In the genomic region with DNA sequence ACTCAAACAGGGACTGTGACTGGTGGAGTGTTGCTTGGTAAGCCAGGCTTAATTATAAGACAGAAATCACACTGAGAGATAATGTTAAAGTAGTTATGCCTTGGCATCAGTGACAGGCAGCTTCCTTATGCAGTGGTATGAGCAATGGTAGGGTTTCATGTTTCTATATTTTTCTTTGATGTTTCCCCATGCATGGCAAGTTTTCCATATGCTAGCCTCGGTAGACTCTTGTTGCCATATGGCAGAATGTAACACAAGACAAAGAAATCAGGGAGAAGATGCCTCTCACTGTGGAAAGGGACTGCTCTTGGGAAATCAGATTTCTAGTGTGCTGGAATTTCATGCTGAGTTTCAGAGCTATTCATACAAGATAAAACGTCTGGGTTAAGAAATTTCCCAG, we compare ENCODE assay signal across 24 mouse cellular contexts.
A peak's percentile ranks its signal among the peaks of the same experiment; 100 is the strongest.
DNase-seq lines count a peak whose midpoint lies in the region; ATAC-seq lines count a peak whose summit lies in the region.
"Had no signal": no experiment of that assay in that cellular context is flagged by ENCODE, and none has a peak within 500 bp of the region (broad histone marks: within the 10 kb centered on the region; RNA-seq: fewer than 3 reads in every experiment).

No protein-coding gene starts in this region.

- no peak overlapping the region for H3K27ac ChIP-seq in forebrain, embryonic 13.5 days
- no peak overlapping the region for H3K27ac ChIP-seq in forebrain, embryonic 11.5 days (ENCODE audit: low read depth, low read length)
- H3K27ac ChIP-seq in hindbrain, embryonic 15.5 days (replicated peaks) = no peak overlapping the region
- H3K27ac ChIP-seq in hindbrain, embryonic 10.5 days = no peak overlapping the region
- H3K27ac ChIP-seq: embryonic facial prominence, embryonic 15.5 days; heart, adult 2 months; heart, embryonic 15.5 days; intestine, embryonic 15.5 days; limb, embryonic 15.5 days; liver, embryonic 15.5 days; midbrain, embryonic 12.5 days had no signal

- no peaks in the 10 kb centered on the region for H3K36me3 ChIP-seq in forebrain, embryonic 13.5 days (ENCODE audit: poor library complexity, severe bottlenecking)
- no peaks in the 10 kb centered on the region for H3K36me3 ChIP-seq in forebrain, embryonic 11.5 days (ENCODE audit: control insufficient read depth, insufficient read depth, low read length)
- no peaks in the 10 kb centered on the region for H3K36me3 ChIP-seq in hindbrain, embryonic 15.5 days
- H3K36me3 ChIP-seq in hindbrain, embryonic 10.5 days = no peaks in the 10 kb centered on the region
- H3K36me3 ChIP-seq: embryonic facial prominence, embryonic 15.5 days; G1E; heart, embryonic 15.5 days; intestine, embryonic 15.5 days; limb, embryonic 15.5 days; liver, embryonic 15.5 days; midbrain, embryonic 12.5 days had no signal

- H3K4me3 ChIP-seq in forebrain, embryonic 13.5 days = no peak overlapping the region
- no peak overlapping the region for H3K4me3 ChIP-seq in forebrain, embryonic 11.5 days (ENCODE audit: low read depth, low read length)
- no peak overlapping the region for H3K4me3 ChIP-seq in hindbrain, embryonic 15.5 days
- H3K4me3 ChIP-seq in hindbrain, embryonic 10.5 days = no peak overlapping the region
- H3K4me3 ChIP-seq: embryonic facial prominence, embryonic 15.5 days; heart, adult 2 months; heart, embryonic 15.5 days; intestine, embryonic 15.5 days; limb, embryonic 15.5 days; liver, embryonic 15.5 days; midbrain, embryonic 12.5 days had no signal

- DNase-seq in forebrain, embryonic 11.5 days (ENCODE audit: low spot score) = no peak
- DNase-seq in hindbrain, embryonic 10.5 days (ENCODE audit: low spot score) = no peak
- peak; percentile 15 for DNase-seq in right cerebral cortex, adult 18-20 months
- DNase-seq in right cerebral cortex, postnatal 4 days = no peak
- no peak for DNase-seq in natural killer cell, adult 2 months (ENCODE audit: low spot score in 2 of 2)
- DNase-seq: adrenal gland, postnatal 10 days; cerebellum, adult 11-12 months; cerebellum, postnatal 14 days; gastrocnemius, postnatal 25 days; heart, adult 2 months; kidney, adult 9 months; kidney, postnatal 25 days; thymus, postnatal 25 days had no signal

- H3K4me2 ChIP-seq in forebrain, embryonic 13.5 days = no peak overlapping the region
- H3K4me2 ChIP-seq in forebrain, embryonic 11.5 days (ENCODE audit: low read depth, low read length, severe bottlenecking) = no peak overlapping the region
- no peak overlapping the region for H3K4me2 ChIP-seq in hindbrain, embryonic 15.5 days
- H3K4me2 ChIP-seq: embryonic facial prominence, embryonic 15.5 days; heart, embryonic 15.5 days; intestine, embryonic 15.5 days; limb, embryonic 15.5 days; liver, embryonic 15.5 days; midbrain, embryonic 12.5 days had no signal

- peak; percentile 68 for ATAC-seq in forebrain, embryonic 13.5 days
- ATAC-seq in forebrain, embryonic 11.5 days (replicated peaks; ENCODE audit: low FRiP score) = no peak
- ATAC-seq in hindbrain, embryonic 15.5 days (ENCODE audit: low FRiP score, low read depth) = peak; percentile 54; the same call in 1 of the 2 replicates
- ATAC-seq: activated CD4-positive, CD25-positive, alpha-beta regulatory T cell, adult 4 months; intestine, embryonic 15.5 days; lung, postnatal 0 days had no signal

- H3K27me3 ChIP-seq in forebrain, embryonic 13.5 days = no peaks in the 10 kb centered on the region
- no peaks in the 10 kb centered on the region for H3K27me3 ChIP-seq in forebrain, embryonic 11.5 days (ENCODE audit: control insufficient read depth, insufficient read depth, low read length)
- H3K27me3 ChIP-seq in hindbrain, embryonic 15.5 days = no peaks in the 10 kb centered on the region
- no peaks in the 10 kb centered on the region for H3K27me3 ChIP-seq in hindbrain, embryonic 10.5 days (ENCODE audit: insufficient read depth, poor library complexity, severe bottlenecking)
- H3K27me3 ChIP-seq: embryonic facial prominence, embryonic 15.5 days; heart, embryonic 15.5 days; intestine, embryonic 15.5 days; limb, embryonic 15.5 days; liver, embryonic 15.5 days; midbrain, embryonic 12.5 days had no signal

- no peaks in the 10 kb centered on the region for H3K9me3 ChIP-seq in forebrain, embryonic 13.5 days (replicated peaks)
- H3K9me3 ChIP-seq in forebrain, embryonic 11.5 days (ENCODE audit: control insufficient read depth, low read length) = no peaks in the 10 kb centered on the region
- H3K9me3 ChIP-seq in hindbrain, embryonic 15.5 days = no peaks in the 10 kb centered on the region
- H3K9me3 ChIP-seq in hindbrain, embryonic 10.5 days = no peaks in the 10 kb centered on the region
- H3K9me3 ChIP-seq: embryonic facial prominence, embryonic 15.5 days; G1E; heart, embryonic 15.5 days; intestine, embryonic 15.5 days; limb, embryonic 15.5 days; liver, embryonic 15.5 days; midbrain, embryonic 12.5 days had no signal

- H3K4me1 ChIP-seq in forebrain, embryonic 13.5 days = no peaks in the 10 kb centered on the region
- no peaks in the 10 kb centered on the region for H3K4me1 ChIP-seq in forebrain, embryonic 11.5 days (replicated peaks; ENCODE audit: control insufficient read depth, insufficient read depth, low read length)
- H3K4me1 ChIP-seq in hindbrain, embryonic 15.5 days (replicated peaks) = no peaks in the 10 kb centered on the region
- H3K4me1 ChIP-seq in hindbrain, embryonic 10.5 days (replicated peaks) = no peaks in the 10 kb centered on the region
- H3K4me1 ChIP-seq: embryonic facial prominence, embryonic 15.5 days; heart, embryonic 15.5 days; intestine, embryonic 15.5 days; limb, embryonic 15.5 days; liver, embryonic 15.5 days; midbrain, embryonic 12.5 days had no signal

- WGBS in forebrain, embryonic 13.5 days = 55% methylated on average over 2 of the region's 2 CpGs
- WGBS in forebrain, embryonic 11.5 days = 59% methylated on average over 2 of the region's 2 CpGs
- 33% methylated on average over 2 of the region's 2 CpGs for WGBS in hindbrain, embryonic 15.5 days
- WGBS in hindbrain, embryonic 10.5 days = 43% methylated on average over 2 of the region's 2 CpGs

- H3K9ac ChIP-seq in forebrain, embryonic 13.5 days = no peak overlapping the region
- no peak overlapping the region for H3K9ac ChIP-seq in forebrain, embryonic 11.5 days (ENCODE audit: low read length)
- no peak overlapping the region for H3K9ac ChIP-seq in hindbrain, embryonic 15.5 days
- H3K9ac ChIP-seq: embryonic facial prominence, embryonic 15.5 days; heart, embryonic 15.5 days; intestine, embryonic 15.5 days; limb, embryonic 15.5 days; liver, embryonic 15.5 days; midbrain, embryonic 12.5 days had no signal
